Mouse (Mus musculus): Measurements from ENCODE around the gene Vat1. TPM values are rescaled to one million over a fixed set of nuclear protein-coding genes. Genes with fewer than 3 reads are reported as not detected.
A peak's percentile ranks its signal among the peaks of the same experiment; 100 is the strongest.
"Not testable (repeated sequence)": the region's sequence is repeated elsewhere in the genome, so short reads cannot be mapped to it uniquely, and the experiment has no call there.

Gene Vat1
- polyA plus RNA-seq, 1 experiment from 2014 or later, result 34.2 TPM

GRCm38 (mm10) chr11:101477194-101477551 lies 11.1 kb upstream of the Vat1 start:
- ATAC-seq (ENCODE audit: insufficient number of reproducible peaks, insufficient read depth, low FRiP score, low TSS enrichment, low read depth), result no peak
- Histone ChIP-seq H3K4me2 (no peak overlapping the region), H3K27me3 (peaks cover 3% of the 10 kb centered on the region), H3K9me3 (no peaks in the 10 kb centered on the region), H3K4me3 (no peak overlapping the region), H3K36me3 (no peaks in the 10 kb centered on the region), H3K27ac (no peak overlapping the region), H3K4me1 (peaks cover 13% of the 10 kb centered on the region; the same call in 1 of the 2 replicates), H3K9ac (no peak overlapping the region)
- 40% methylated on average over 4 of the region's 4 CpGs for WGBS

GRCm38 (mm10) chr11:101476361-101476760 lies 10.3 kb upstream of the Vat1 start:
- ATAC-seq (ENCODE audit: insufficient number of reproducible peaks, insufficient read depth, low FRiP score, low TSS enrichment, low read depth); H3K27me3 ChIP-seq; H3K4me3 ChIP-seq; H3K9me3 ChIP-seq; H3K9ac ChIP-seq; H3K4me2 ChIP-seq; H3K36me3 ChIP-seq; H3K27ac ChIP-seq: not testable (repeated sequence)
- H3K4me1 ChIP-seq, result peaks cover 13% of the 10 kb centered on the region; the same call in 1 of the 2 replicates
- WGBS, result 92% methylated on average over 4 of the region's 4 CpGs

- no peak for ATAC-seq (ENCODE audit: insufficient number of reproducible peaks, insufficient read depth, low FRiP score, low TSS enrichment, low read depth)
- Histone ChIP-seq H3K27me3 (peaks cover 3% of the 10 kb centered on the region), H3K27ac (no peak overlapping the region), H3K9ac (no peak overlapping the region), H3K4me3 (no peak overlapping the region), H3K4me2 (no peak overlapping the region), H3K9me3 (no peaks in the 10 kb centered on the region), H3K36me3 (no peaks in the 10 kb centered on the region), H3K4me1 (peaks cover 13% of the 10 kb centered on the region; the same call in 1 of the 2 replicates)
- 76% methylated on average over 5 of the region's 5 CpGs for WGBS
These were observed 8.3 kb upstream of the Vat1 start for GRCm38 (mm10) chr11:101474298-101474697.

- H3K36me3 ChIP-seq; H3K9ac ChIP-seq; H3K27me3 ChIP-seq; H3K4me2 ChIP-seq; H3K27ac ChIP-seq; ATAC-seq (ENCODE audit: insufficient number of reproducible peaks, insufficient read depth, low FRiP score, low TSS enrichment, low read depth); H3K4me3 ChIP-seq; H3K9me3 ChIP-seq: not testable (repeated sequence)
- H3K4me1 ChIP-seq, result peaks cover 11% of the 10 kb centered on the region; the same call in 1 of the 2 replicates
- WGBS, result 75% methylated on average over 1 of the region's 1 CpGs
These were observed 7.7 kb upstream of the Vat1 start for GRCm38 (mm10) chr11:101473686-101474085.

- Histone ChIP-seq H3K27me3 (peaks cover 3% of the 10 kb centered on the region; the same call in 1 of the 2 replicates), H3K27ac (no peak overlapping the region), H3K9ac (no peak overlapping the region), H3K4me3 (no peak overlapping the region), H3K9me3 (no peaks in the 10 kb centered on the region), H3K4me1 (peaks cover 18% of the 10 kb centered on the region), H3K36me3 (no peaks in the 10 kb centered on the region), H3K4me2 (no peak overlapping the region)
- WGBS, result 37% methylated on average over 7 of the region's 7 CpGs
- no peak for ATAC-seq (ENCODE audit: insufficient number of reproducible peaks, insufficient read depth, low FRiP score, low TSS enrichment, low read depth)
These were observed 6.3 kb upstream of the Vat1 start for GRCm38 (mm10) chr11:101472336-101472735.

GRCm38 (mm10) chr11:101471926-101472325 lies 5.9 kb upstream of the Vat1 start:
- Histone ChIP-seq H3K4me1 (peaks cover 19% of the 10 kb centered on the region), H3K36me3 (no peaks in the 10 kb centered on the region), H3K4me3 (no peak overlapping the region), H3K4me2 (no peak overlapping the region), H3K27me3 (peaks cover 3% of the 10 kb centered on the region; the same call in 1 of the 2 replicates), H3K9me3 (no peaks in the 10 kb centered on the region), H3K27ac (no peak overlapping the region), H3K9ac (no peak overlapping the region)
- ATAC-seq (ENCODE audit: insufficient number of reproducible peaks, insufficient read depth, low FRiP score, low TSS enrichment, low read depth), result no peak
- WGBS, result 54% methylated on average over 3 of the region's 3 CpGs

GRCm38 (mm10) chr11:101470206-101470605 lies 4.2 kb upstream of the Vat1 start:
- no peak overlapping the region for H3K4me2 ChIP-seq
- H3K27me3 ChIP-seq, result peaks cover 5% of the 10 kb centered on the region; the same call in 1 of the 2 replicates
- H3K9me3 ChIP-seq, result no peaks in the 10 kb centered on the region
- H3K4me3 ChIP-seq, result no peak overlapping the region
- no peak for ATAC-seq (ENCODE audit: insufficient number of reproducible peaks, insufficient read depth, low FRiP score, low TSS enrichment, low read depth)
- H3K4me1 ChIP-seq, result peaks cover 19% of the 10 kb centered on the region
- 28% methylated on average over 7 of the region's 7 CpGs for WGBS
- no peaks in the 10 kb centered on the region for H3K36me3 ChIP-seq
- H3K9ac ChIP-seq, result no peak overlapping the region
- H3K27ac ChIP-seq, result no peak overlapping the region

GRCm38 (mm10) chr11:101469155-101469554 lies 3.1 kb upstream of the Vat1 start:
- H3K4me3 ChIP-seq, result peak overlapping the region; percentile 72
- 62% methylated on average over 4 of the region's 4 CpGs for WGBS
- 0 out of 2 replicates have a peak overlapping the region, but pooled peaks have one; percentile 79 for H3K9ac ChIP-seq
- H3K4me1 ChIP-seq, result peaks cover 29% of the 10 kb centered on the region
- peaks cover 5% of the 10 kb centered on the region; the same call in 1 of the 2 replicates for H3K27me3 ChIP-seq
- ATAC-seq (ENCODE audit: insufficient number of reproducible peaks, insufficient read depth, low FRiP score, low TSS enrichment, low read depth), result no peak
- no peaks in the 10 kb centered on the region for H3K36me3 ChIP-seq
- no peak overlapping the region for H3K27ac ChIP-seq
- no peaks in the 10 kb centered on the region for H3K9me3 ChIP-seq
- peak overlapping the region; percentile 94 for H3K4me2 ChIP-seq

DNA sequence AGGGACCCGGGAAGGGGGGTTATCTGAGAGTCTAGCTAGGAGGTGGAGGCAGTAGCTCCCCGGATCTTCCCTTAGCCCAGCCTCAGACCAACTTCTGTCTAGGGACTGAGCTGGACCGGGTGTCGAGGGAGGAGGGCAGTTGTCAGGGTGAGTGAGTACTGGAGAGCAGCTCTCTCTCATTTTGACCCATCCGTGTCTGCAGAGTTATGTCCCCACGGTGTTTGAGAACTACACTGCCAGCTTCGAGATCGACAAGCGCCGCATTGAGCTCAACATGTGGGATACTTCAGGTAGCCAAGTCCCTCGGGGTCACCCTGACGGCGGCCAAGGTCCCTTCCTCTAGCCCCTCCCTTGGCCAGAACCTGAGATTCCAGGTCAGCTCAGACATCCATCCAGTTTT lies 2.7 kb upstream of the Vat1 start:
- peak overlapping the region; percentile 79 for H3K9ac ChIP-seq
- H3K27me3 ChIP-seq, result peaks cover 5% of the 10 kb centered on the region; the same call in 1 of the 2 replicates
- ATAC-seq (ENCODE audit: insufficient number of reproducible peaks, insufficient read depth, low FRiP score, low TSS enrichment, low read depth), result no peak
- 3% methylated on average over 13 of the region's 13 CpGs for WGBS
- H3K4me1 ChIP-seq, result peaks cover 34% of the 10 kb centered on the region
- peak overlapping the region; percentile 94 for H3K4me2 ChIP-seq
- H3K36me3 ChIP-seq, result no peaks in the 10 kb centered on the region
- H3K27ac ChIP-seq, result no peak overlapping the region
- H3K4me3 ChIP-seq, result peak overlapping the region; percentile 72
- H3K9me3 ChIP-seq, result no peaks in the 10 kb centered on the region

- H3K9me3 ChIP-seq, result no peaks in the 10 kb centered on the region
- H3K4me1 ChIP-seq, result peaks cover 37% of the 10 kb centered on the region
- H3K9ac ChIP-seq, result peak overlapping the region; percentile 79
- 0 out of 2 replicates have a peak overlapping the region, but pooled peaks have one; percentile 11 for H3K27ac ChIP-seq
- no peaks in the 10 kb centered on the region for H3K36me3 ChIP-seq
- H3K4me3 ChIP-seq, result peak overlapping the region; percentile 72
- peaks cover 5% of the 10 kb centered on the region; the same call in 1 of the 2 replicates for H3K27me3 ChIP-seq
- peak; percentile 7; the same call in 1 of the 2 replicates for ATAC-seq (ENCODE audit: insufficient number of reproducible peaks, insufficient read depth, low FRiP score, low TSS enrichment, low read depth)
- whole genome bisulfite sequencing, result under 1% methylated on average over 28 of the region's 31 CpGs
- peak overlapping the region; percentile 94 for H3K4me2 ChIP-seq
These were observed 2.2 kb upstream of the Vat1 start for GRCm38 (mm10) chr11:101468263-101468688.

DNA sequence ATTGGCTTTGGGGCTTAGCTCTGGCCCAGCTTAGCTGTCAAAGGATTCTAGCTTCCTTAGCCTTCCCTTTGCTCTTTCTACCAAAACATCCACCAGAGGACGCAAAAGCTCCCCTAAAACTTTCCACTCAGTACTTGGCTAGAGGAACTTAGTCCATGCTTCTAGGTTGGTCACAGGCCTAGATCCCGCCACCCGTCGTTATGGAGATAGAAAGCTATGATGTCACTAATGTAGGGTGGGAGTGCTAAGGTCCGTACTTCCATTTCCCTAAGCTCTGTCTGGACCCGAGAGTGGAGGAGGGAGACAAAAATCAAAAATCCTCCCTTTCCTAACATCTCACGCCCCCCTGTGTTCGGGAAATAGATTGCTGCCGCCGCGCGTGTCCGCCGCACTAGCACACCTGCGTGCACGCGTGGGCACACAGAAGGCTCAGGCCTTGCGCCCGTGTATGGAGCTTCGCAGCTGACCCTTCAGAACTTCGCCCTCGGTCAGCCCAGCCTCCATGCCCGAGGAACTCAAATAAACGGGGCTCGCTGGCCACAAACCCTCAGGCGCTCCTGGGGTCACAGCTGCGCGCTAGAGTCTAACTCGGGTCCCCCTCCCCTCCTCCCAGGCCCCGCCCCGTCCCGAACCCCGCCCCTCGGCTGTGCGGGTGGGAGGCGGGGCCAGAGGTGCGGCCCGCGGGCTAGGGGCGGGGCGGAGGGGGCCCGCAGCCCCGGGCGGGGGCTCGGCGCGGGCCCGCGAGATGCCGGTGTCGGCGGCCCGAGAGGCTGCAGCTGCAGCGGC lies 1.6 kb upstream of the Vat1 start:
- under 1% methylated on average over 52 of the region's 54 CpGs for WGBS
- peak; percentile 77; the same call in 1 of the 2 replicates for ATAC-seq (ENCODE audit: insufficient number of reproducible peaks, insufficient read depth, low FRiP score, low TSS enrichment, low read depth)
- Histone ChIP-seq H3K27me3 (peaks cover 5% of the 10 kb centered on the region; the same call in 1 of the 2 replicates), H3K9me3 (no peaks in the 10 kb centered on the region), H3K9ac (peak overlapping the region; percentile 79), H3K36me3 (no peaks in the 10 kb centered on the region), H3K4me1 (peaks cover 42% of the 10 kb centered on the region), H3K4me3 (peak overlapping the region; percentile 72), H3K4me2 (peak overlapping the region; percentile 94), H3K27ac (0 out of 2 replicates have a peak overlapping the region, but pooled peaks have one; percentile 11)

GRCm38 (mm10) chr11:101466552-101466950 lies 521 bp upstream of the Vat1 start:
- H3K27ac ChIP-seq; H3K9me3 ChIP-seq; H3K27me3 ChIP-seq; ATAC-seq (ENCODE audit: insufficient number of reproducible peaks, insufficient read depth, low FRiP score, low TSS enrichment, low read depth); H3K9ac ChIP-seq: not testable (repeated sequence)
- peak overlapping the region; percentile 66 for H3K4me3 ChIP-seq
- WGBS, result 55% methylated on average over 5 of the region's 5 CpGs
- peak overlapping the region; percentile 77 for H3K4me2 ChIP-seq
- H3K4me1 ChIP-seq, result peaks cover 44% of the 10 kb centered on the region
- peaks cover 11% of the 10 kb centered on the region for H3K36me3 ChIP-seq
